Mouse (Mus musculus): ENCODE data around the gene Hook1. TPM values are rescaled to one million over a fixed set of nuclear protein-coding genes. Genes with fewer than 3 reads are reported as not detected.

Gene Hook1
- polyA plus RNA-seq (2021; fragmentation: Nextera tagmentation): 6.3 and 6.8 TPM in 2 replicates
- long read RNA-seq, experiment 1, full-length matches to known transcripts: 4 of 22 reads
- long read RNA-seq, experiment 1, partial matches to known transcripts: 12 of 22 reads
- long read RNA-seq, experiment 1, other reads (novel, unspliced or antisense): 6 of 22 reads
- long read RNA-seq, experiment 2, full-length matches to known transcripts: 60 of 81 reads
- long read RNA-seq, experiment 2, partial matches to known transcripts: 7 of 81 reads
- long read RNA-seq, experiment 2, other reads (novel, unspliced or antisense): 14 of 81 reads

DNA sequence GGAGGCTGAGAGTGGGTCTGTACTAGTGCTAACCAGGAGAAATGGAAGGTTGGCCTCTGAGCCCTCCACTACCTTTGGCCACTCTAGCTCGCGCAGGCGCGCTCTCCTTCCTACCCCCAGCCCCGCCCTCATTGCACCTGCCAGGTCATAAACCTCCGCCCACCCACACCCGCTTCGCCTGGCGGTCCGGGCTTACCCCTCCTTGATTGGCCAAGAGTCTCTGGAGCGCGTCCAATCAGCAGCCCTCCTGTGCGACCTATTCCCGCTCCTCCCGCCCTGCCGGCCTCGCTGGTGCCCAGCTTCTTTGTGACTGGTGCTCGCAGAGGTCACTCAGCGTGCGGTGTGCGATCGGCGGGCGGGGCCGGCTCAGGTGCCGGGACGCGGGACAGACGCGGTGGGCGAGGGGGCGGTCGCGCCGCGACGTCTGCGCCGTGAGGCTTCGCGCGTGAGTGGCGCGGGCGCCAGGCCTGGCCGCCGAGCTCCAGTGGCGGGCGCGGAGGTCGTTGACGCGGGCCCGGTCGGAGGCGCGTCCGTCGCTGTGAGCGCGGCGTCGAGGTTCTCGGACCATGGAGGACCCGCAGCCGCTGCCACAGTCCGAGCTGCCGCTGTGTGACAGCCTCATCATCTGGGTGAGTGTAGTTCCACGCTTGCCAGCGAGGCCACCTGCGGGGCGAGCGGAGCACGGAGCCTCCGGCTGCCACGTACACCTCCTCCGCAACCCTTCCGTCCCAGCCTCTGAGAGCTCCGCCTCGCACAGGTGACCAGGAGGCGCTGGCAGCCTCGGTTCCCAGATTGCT, at the start of gene Hook1:
Hook1 (plus strand) TSS at position 313 of the 797 bp plus-strand sequence.

Other genes starting within 250 kb of the Hook1 start
- gene Cyp2j13, start 110.3 kb downstream of the Hook1 start, polyA plus RNA-seq (2021; fragmentation: Nextera tagmentation): 0.06 TPM in 1 of 2 replicates, not detected in the other
- gene Cyp2j12, start 173.9 kb downstream of the Hook1 start, polyA plus RNA-seq (2021; fragmentation: Nextera tagmentation): 3.9 and 5.4 TPM in 2 replicates

All from layer of hippocampus, adult 6 months (tissue).